Mouse (Mus musculus) heart, adult 9 months (tissue): ENCODE measurements around the gene Git1.

Experiments
- DNase-seq, 2 experiments: peaks; one replicate each; pipeline ENCODE4 v3.0.0; 2022; ENCODE audit warnings: low spot score in 2 of 2

Gene Git1

DNA sequence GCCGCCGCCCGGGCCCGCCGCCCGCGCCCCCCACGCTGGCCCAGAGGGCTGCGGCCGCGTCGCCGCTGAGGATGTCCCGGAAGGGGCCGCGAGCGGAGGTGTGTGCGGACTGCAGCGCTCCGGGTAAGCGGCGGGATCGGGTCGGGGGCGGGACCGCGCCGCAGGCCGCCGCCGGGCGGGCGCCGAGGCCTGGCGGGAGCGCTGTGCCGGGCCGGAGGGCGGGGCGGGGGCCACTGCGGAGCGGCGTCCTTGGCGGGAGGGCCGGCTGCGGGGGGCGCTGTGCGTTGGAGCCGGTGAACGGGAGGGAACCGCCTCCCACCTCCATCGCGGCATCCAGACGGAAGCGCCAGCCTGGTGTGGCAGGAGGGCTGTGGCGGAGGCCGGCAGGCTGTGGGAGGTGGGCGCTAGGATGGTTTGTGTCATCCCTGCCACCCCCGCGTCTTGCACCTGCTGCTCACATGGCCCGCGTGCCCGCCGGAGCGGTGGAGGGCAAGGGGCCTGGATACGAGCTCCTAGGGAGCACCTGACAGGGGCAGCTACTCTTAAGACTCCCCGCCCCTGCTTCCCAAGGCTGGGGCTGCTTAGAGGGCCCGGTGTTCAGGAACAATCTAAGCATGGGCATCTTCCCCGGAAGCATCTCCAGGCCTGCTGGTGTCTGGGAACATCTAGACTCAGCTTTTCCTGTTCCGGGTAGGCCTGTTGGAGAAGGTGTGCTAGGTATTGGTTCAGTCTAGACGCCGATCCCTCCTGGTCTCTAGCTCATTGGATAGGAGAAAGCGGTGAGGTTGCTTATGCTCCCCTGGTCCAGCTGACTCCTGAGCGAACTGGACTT lies at the start of gene Git1:
Gene Git1 (plus strand): TSS at position 51 of the 832 bp plus-strand sequence.
- DNase-seq = no peak

DNA sequence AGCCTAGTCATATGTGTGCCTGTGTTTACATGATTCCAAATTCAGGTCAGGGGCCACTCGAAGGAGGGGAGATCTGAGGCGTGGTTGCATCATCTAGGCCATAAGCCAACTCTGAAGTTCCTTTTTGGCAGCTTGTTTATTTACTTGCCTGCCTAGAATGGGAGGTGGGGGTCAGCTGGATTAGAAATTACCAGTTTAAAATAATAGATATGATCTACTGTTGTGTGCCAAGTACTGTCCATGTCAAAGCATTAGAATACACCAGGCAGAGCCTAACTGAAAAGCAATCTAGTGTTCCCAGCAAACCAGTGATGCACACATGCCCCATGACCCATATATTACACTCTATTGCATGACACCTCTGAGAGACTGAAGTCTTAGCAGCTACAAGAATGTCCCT lies 48.4 kb upstream of the Git1 start:
- DNase-seq = peak; percentile 84 to 87

DNA sequence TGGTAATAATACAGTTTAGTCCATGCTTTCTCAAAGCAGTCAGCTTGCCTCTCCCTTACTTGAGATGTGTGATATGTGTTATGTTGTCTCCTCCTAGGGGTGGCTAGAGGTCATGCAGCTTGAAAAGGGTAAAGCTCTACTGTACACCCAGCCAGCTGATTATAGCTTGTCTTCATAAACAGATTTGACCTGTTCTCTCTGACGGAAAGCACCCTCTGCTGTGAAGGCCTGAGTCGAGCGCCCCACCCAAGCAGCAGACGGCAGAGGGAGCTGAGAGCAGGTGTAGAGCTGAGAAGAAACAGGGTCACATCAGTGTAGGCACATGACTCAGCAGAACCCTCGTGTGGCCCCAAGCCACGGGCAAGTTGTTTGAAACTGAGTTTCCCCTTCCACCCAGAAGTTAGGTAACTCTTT lies 46.7 kb upstream of the Git1 start:
- peak; percentile 84 to 87 for DNase-seq

DNA sequence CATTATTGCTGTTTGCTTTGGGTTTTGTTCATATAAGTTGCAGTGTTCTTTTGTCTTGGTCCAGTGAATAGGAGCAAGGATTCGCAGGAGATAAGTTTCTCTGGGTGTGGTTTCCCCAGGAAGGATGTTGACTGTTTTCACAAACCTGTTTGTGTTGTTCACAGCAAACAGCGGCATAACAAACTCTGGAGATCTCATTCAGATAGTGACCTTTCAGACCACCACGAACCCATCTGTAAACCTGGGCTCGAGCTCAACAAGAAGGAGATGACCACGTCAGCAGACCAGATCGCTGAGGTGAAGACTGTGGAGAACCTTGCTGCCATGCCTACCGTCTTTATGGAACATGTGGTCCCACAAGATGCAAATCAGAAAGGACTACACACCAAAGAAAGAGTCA lies 44.1 kb upstream of the Git1 start:
- peak in 1 of 2 experiments; percentile 73 for DNase-seq

DNA sequence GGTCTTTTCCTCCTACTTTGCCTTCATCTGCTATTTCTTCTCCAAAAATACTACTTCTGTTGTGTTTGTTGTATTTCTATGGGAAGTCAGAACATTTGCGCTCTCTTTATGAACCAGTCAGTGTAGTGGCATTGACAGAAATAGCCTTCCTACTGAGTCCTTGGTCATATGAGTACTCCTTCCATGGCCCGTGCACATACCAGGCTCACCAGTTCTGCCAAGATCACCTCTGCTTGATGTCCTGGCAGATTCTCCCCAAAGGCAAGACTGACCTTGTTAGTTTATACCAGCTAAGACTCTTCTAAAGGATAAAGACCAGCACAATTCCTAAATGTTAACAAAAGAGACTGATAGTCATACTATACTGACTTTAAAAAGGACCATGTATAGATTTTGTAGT lies 41.7 kb upstream of the Git1 start:
- DNase-seq = no peak

DNA sequence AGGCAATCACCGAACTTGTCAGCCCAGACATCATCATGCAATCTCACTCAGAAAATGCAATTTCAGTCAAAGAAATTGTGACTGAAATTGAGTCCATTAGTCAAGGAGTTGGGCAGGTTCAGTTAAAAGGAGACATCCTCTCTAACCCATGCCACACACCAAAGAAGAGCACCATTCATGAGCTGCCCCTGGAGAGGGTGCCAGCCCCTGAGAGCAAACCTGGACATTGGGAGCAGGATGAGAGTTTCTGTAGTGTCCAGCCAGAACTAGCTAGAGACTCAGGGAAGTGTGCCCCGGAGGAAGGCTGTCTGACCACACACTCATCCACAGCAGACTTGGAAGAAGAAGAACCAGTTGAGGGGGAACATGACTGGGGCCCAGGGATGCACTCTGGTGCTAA lies 40.0 kb upstream of the Git1 start:
- no peak for DNase-seq

DNA sequence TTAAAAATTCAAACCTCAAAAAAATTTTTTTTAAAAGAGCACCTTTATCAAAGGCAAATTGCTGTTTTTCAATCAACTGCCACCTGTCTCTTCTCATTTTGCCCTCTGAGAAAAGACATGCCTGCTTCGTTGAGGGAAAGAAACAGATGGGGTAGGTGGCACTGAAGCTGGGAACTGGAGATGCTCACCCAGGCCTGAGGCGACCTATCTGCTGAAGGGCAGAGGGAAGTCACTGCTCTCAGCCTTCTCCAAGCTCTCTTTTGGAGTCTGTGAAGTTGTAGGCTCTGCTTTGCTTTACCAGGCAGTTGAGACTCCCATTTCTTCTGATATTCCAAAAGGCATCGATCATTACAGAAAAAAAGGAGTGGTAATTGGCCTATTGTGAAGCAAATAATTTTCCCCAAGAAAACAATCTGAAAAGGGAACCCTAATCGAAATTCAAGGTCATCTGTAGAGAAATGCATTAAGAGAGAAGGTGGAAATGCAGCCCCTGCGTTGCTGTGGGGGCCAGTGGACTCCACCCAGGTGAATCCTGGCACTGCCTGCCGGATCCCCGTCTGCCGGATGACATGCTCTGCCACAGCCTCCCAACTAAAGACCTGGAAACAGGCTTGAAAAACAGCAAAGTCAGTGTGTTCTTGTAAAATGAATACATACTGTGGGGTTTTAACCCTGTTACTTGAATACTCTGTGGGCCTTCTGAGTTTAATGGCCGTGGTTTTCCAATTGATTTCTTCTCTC lies 37.4 kb upstream of the Git1 start:
- DNase-seq = no peak

DNA sequence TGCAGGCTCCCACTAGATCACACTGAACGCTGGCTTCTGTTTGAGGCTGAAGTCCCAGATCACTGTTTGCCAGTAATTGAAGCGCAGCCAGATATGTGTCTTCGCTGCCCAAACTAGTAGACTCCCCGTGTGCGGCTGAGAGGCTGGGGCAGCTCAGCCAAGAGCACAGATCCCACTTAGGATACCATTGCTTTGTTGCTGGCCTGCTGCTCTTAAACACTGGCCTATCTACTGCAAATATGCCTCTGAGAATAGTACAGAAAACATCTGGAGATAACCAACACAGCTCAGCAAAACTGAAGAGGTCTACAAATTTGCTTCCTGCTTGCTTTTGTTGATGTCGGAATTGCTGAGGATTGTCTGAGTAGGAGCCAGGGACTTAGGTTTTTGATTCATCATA lies 36.5 kb upstream of the Git1 start:
- DNase-seq = peak; percentile 76 to 78

DNA sequence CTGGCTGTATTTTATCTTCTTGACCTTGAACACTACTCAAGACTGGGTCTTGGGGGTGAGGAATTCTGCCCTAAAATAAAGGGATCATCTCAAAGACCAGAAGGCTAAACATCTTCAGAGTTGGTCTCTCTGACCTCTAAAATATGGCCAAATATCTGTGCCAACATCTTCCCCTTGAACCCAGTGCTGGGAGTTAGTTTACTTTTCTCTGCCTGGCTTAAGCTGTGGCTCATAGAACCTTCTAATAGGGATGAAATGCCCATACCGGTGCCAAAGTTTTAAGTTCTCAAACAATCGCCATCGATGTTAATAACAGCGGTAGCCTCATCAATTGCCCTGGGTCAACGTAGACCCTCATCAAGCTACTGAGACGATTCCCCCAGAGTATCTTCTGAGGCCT lies 31.5 kb upstream of the Git1 start:
- no peak for DNase-seq

DNA sequence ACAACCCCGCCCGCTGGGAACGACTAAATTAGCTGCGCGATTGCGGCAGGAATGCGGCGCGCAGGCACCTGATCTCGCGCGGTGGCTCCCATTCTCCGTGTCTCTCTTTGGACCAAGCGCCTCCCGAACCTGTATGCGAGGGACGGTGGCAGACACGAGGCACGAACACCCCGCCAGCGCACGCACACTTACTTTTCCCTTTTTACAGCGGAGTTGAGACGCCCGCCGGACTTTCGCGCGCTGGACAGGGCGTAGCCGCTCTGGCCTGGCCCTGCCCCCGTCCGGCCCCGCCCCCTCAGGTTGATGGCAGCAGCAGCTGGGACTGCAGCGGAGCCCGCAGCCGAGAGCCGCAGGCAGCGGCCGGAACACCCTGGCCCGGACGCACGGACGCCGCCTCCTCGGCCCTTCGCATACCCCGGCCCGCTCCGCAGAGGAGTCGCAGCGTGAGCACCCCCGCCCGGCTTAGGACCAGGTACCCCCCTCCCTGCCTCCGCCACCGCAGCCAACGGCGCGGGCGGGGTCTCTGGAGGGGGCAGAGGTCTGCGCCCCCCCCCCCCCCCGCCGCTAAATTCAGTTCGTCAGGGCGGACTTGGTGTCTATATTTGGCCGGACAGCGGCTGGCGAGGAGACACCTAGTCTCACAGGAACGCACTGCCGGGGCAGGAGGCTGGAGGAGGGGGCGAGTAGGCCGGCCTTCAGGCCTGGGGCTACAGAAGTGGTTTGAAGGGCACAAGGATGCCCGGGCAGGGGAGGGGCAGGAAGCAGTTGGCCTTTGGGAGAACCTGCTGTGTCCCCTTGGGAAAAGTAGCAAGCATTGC lies 30.9 kb upstream of the Git1 start, which contains the start of gene Coro6:
Gene Coro6 (plus strand): TSS at position 129 of the 818 bp plus-strand sequence.
- DNase-seq = peak; percentile 81 to 86

DNA sequence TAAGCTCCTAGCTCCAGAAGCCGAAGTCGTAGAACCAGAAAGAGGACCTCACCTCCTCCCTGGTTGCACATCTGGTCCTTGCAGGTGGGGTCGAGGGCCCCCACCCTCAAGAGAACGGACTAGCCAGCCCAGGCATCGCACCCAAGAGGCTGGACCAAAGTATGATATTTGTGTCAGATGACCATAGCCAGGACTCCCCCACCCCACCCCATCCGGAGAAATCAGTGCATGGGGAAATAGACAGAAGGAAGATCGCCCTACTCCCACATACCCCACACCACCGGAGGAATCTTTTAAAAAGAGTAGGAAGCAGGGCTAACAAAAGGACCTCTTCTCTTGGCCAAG lies 30.3 kb upstream of the Git1 start:
- no peak for DNase-seq

DNA sequence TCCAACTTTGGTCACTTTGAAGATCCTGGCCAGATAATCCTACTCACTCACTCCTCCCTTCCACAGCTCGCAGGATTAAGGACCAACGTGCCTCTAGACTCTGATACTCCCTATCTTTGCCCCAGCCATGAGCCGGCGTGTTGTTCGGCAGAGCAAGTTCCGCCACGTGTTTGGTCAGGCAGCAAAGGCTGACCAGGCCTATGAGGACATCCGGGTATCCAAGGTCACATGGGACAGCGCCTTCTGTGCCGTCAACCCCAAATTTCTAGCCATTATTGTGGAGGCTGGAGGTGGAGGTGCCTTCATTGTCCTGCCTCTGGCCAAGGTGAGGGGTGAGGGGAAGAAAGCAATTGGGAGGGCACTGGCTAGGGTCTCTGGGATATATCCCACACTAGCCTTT lies 29.6 kb upstream of the Git1 start:
- no peak for DNase-seq

DNA sequence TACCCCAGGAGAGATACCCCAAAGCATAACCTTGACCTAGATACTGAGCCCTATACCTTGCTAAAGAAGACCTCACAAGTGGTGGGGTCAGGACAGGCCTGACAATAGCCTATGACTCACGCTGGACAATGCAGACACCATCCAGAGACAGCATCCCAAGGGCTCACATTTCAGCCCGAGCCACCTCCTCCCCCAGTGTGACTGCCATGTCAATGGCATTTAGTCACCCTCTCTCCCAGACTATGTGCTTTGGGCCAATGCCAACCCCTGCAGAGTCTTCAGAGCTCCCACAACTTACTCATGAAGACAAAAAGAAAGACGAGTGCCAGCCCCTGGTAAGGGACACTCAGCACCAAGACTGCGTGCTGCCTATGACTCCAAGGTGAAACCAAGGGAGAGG lies 28.7 kb upstream of the Git1 start:
- DNase-seq = peak in 1 of 2 experiments; percentile 67

DNA sequence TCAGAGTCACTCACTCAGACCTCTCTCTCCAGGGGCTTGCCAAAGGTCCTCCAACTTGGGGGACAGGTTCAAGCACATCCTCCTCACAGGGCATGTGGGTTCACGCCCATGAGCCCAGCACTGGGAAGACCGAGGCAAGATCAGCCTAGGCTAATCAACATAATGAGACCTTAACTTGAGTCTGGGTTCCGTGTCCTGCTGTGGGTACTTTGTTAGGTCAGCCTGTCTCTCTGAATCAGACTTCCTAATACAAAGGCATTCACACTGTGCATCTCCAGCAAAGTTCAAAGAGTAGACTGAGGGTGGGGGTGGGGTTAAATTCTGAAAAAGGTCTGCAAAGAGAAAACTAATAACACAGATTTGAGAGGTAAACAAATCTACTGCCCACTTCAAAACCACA lies 28.3 kb upstream of the Git1 start:
- no peak for DNase-seq

DNA sequence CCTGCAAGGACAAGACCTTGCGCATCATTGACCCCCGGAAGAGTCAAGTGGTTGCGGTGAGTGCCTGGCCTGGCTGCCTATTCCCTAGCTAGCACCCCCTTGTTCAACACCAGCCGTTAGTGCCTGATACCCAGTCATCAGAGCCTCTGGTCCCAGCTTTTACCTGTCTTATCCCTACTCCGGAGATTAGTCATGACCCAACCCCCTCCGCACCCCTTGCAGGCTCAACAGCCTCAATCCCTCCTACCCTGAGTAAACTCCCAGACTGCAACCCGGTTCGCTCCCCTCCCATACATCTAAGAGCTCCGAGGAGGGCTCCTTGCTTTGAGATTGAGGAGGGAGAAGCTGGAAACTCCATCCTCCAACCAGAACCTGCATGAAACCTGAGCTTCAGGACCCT lies 26.8 kb upstream of the Git1 start:
- DNase-seq = no peak

DNA sequence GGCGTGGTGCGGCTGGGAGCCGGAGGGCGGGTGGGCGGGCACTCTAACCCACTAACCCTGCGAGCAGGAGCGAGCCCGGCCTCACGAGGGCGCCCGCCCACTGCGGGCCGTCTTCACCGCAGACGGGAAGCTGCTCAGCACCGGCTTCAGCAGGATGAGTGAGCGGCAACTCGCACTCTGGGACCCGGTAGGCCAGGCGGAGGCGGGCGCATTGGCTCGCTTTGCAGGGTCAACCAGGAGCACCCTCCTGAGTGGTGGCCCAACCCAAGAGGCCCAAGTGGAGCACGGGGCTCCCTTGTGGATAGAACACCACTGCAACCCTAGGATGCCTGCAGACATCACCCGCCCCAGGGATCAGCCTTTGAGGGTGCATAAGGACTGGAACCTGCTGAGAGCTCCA lies 26.2 kb upstream of the Git1 start:
- peak; percentile 66 to 77 for DNase-seq

DNA sequence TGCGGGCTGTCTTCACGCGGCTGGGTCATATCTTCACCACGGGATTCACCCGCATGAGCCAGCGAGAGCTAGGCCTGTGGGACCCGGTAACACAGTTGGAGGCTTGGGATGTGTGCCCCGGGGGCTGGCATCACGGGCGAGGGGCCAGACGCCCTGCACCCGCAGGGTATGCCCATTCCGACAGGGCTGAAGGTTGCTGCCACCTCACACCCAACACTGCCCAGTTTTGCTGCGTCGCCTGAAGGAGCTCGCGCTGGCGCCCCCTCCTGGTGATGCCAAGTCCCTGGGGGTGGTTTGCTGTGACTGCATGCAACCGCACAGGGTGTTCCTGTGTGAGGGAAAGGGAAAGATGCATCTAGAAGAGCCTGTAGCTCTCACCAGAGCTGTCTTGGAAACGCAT lies 25.6 kb upstream of the Git1 start:
- peak in 1 of 2 experiments; percentile 70 for DNase-seq

DNA sequence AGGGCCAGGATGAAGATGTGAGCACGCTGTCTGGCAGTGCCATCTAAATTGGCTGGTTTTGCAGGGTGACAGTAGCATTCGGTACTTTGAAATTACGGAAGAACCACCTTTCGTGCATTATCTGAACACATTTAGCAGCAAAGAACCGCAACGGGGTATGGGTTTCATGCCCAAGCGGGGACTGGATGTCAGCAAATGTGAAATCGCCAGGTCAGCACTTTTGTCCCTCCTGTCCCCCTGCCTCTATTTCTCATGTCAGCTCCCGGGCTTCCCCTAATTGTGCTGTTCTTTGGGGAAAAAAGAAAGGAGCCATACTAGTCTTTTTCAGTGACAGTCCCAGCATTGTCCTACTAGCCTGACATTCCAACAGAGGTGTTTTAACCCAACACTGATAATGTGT lies 25.0 kb upstream of the Git1 start:
- DNase-seq = no peak

DNA sequence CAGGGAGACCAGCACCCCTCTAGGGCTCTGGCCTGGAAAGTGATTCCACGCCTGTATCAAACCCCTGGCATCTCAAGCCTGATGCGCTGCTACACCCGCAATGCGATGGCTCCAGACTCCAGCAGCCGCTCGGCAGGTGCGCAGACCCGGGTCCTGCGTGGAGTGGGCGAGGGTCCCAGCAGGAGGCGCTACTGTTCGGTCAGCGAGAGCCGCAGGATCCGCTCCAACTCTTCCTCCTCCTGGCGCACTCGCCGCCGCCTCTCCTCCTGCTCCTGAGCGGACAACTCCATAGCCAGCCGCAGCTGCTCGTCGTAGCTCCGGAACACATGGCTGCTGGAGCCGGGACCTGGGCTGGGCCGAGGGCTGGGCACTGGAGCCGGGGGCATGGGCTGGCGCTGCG lies 22.0 kb upstream of the Git1 start:
- no peak for DNase-seq

DNA sequence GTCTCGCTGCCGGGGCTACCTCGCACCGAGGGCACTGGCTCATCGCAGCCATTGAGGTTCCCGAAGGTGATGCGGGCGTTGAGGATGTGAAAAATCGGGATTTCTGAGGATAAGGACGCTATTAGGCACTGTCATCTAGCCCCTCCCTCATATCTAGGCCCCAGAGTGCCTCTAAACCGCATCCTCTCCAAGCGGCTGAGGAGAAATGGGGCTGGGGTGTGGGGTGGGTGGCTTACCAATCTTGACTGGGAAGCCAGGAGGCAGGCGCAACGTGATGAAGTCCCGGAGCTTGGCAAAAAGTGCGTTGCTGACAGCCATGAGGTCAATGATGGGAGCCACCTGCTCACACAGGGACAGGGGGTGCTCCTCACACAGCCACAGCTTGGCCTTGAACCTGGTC lies 20.6 kb upstream of the Git1 start:
- no peak for DNase-seq

DNA sequence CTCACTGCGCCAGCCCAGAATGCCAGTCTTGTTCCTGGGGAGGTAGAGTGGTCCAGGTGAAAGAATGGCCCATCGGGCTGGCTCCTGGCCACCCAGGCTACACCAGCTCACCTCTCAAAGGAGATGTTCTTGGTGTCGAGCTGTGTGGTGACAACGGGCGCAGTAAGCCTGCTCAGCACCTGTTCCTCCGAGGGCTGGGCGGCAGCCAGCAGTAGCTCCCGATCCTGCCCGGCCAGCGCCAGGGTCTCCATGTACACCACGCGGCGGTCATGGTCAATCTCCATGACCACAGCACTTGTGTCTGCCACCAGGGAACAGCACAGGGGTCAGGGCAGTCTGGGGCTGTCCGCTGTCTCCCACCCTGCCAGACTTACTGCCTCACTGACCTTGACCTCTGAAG lies 17.1 kb upstream of the Git1 start:
- no peak for DNase-seq

DNA sequence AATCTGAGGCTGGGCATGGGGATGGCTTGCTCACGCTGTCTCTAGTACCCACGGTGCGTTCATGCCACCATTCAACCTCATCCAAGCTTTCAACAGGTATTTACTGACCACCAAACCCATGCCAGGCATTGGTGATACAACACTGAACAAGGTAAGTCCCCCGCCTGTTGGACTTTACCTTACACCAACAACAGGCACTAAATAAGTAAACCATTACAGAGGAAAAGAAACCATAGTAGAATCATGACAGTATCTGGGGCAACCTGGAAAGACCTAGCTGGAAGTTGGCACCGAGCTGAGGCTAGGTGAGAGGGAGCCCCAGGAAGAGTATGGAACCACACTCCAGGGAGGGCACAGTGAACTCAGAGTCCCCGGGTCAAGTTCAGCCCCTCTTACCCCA lies 16.5 kb upstream of the Git1 start:
- DNase-seq = no peak
